Mouse (Mus musculus): ENCODE results near the gene Trim62.

DNA sequence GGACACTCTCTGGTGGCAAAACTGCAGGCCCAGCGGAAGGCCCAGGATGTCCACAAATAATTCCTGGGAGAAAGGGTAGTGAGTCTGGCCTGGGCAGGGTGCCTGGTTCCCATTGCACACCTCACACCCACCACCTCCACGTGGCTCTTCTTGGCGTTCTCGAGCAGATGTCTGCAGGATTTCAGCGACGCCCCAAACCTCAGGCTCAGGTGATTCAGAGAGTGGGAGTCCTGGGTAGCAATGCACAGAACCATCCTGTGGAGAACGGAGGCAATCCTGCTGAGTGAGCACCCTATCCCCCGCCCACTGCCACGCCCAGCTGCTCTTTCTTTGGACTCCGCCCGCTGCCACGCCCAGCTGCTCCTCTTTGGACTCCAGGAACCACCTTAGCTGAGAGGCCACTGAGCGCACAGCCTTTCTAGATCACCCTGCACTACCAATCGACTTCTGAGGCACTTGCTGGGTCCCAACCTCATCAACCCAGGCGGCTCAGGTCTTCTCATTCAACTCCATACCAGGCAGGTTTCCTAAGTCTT lies 66.2 kb downstream of the Trim62 start:
- TF ChIP-seq CTCF (IDR thresholded peaks at IDR 0.05; ENCODE audit: borderline replicate concordance, extremely low read depth, insufficient read depth, insufficient read length) (no peak), POLR2A (IDR thresholded peaks at IDR 0.05; ENCODE audit: borderline replicate concordance, extremely low read depth, insufficient read depth, insufficient read length, poor library complexity, severe bottlenecking) (no peak)

All from brain, embryonic 14.5 days (tissue).